Mouse (Mus musculus): Measurements from ENCODE around the gene Tlx3. TPM values are rescaled to one million over a fixed set of nuclear protein-coding genes. Genes with fewer than 3 reads are reported as not detected.

The Tlx3 gene
- total and polyA plus RNA-seq, 2 experiments: not detected

- 4% methylated on average over 47 of the region's 47 CpGs for WGBS
- Histone ChIP-seq H3K9ac (ENCODE audit: low read depth, low read length) (no peak overlapping the region), H3K79me2 (ENCODE audit: control insufficient read depth, insufficient read depth, low read length) (no peaks in the 10 kb centered on the region), H3K27ac (replicated peaks; ENCODE audit: insufficient read depth, low read depth, low read length) (no peak overlapping the region), H3K27me3 (ENCODE audit: control insufficient read depth, insufficient read depth, low read length) (peaks cover 51% of the 10 kb centered on the region), H3K36me3 (ENCODE audit: control insufficient read depth, insufficient read depth, low read length) (no peaks in the 10 kb centered on the region), H3K4me3 (ENCODE audit: insufficient read depth, low read depth, low read length) (no peak overlapping the region), H3K4me1 (ENCODE audit: control insufficient read depth, insufficient read depth, low read length) (peaks cover 2% of the 10 kb centered on the region; the same call in 1 of the 2 replicates)
- no peak for DNase-seq (ENCODE audit: extremely low read depth, low read depth, low spot score)
- no peak for TF ChIP-seq CTCF (IDR thresholded peaks at IDR 0.05; ENCODE audit: low read depth, low read length)
- no peak for TF ChIP-seq POLR2A (IDR thresholded peaks at IDR 0.05; ENCODE audit: extremely low read depth, insufficient read depth, low read length)
These were observed 417 bp downstream of the Tlx3 start for GRCm38 (mm10) chr11:33202972-33203371.

DNA sequence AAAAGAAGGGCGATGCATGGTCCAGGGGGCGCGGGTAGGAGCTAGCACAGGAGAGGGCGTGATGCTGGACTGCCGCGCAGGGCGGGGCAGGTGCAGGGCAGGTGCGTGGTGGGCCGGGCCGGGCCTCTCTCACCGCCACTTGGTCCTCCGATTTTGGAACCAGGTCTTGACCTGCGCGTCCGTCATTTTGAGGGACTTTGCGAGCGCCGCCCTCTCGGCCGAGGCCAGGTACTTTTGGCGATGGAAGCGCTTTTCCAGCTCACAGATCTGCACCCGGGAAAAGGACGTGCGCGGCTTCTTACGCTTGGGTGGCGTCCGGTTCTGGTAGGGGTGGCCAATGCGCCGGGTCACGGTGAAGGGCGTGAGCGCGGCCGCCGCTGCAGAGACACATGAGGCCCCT is 1.1 kb downstream of the Tlx3 start:
- TF ChIP-seq POLR2A (IDR thresholded peaks at IDR 0.05; ENCODE audit: extremely low read depth, insufficient read depth, low read length) (no peak), CTCF (IDR thresholded peaks at IDR 0.05; ENCODE audit: low read depth, low read length) (no peak)

GRCm38 (mm10) chr11:33201626-33202010 is 1.8 kb downstream of the Tlx3 start:
- no peak for DNase-seq (ENCODE audit: extremely low read depth, low read depth, low spot score)
- Histone ChIP-seq H3K4me3 (ENCODE audit: insufficient read depth, low read depth, low read length) (no peak overlapping the region), H3K36me3 (ENCODE audit: control insufficient read depth, insufficient read depth, low read length) (no peaks in the 10 kb centered on the region), H3K79me2 (ENCODE audit: control insufficient read depth, insufficient read depth, low read length) (no peaks in the 10 kb centered on the region), H3K27me3 (ENCODE audit: control insufficient read depth, insufficient read depth, low read length) (peaks cover 60% of the 10 kb centered on the region), H3K27ac (replicated peaks; ENCODE audit: insufficient read depth, low read depth, low read length) (no peak overlapping the region), H3K9ac (ENCODE audit: low read depth, low read length) (no peak overlapping the region), H3K4me1 (ENCODE audit: control insufficient read depth, insufficient read depth, low read length) (peaks cover 2% of the 10 kb centered on the region; the same call in 1 of the 2 replicates)
- 6% methylated on average over 19 of the region's 19 CpGs for whole genome bisulfite sequencing
- TF ChIP-seq CTCF (IDR thresholded peaks at IDR 0.05; ENCODE audit: low read depth, low read length) (no peak), POLR2A (IDR thresholded peaks at IDR 0.05; ENCODE audit: extremely low read depth, insufficient read depth, low read length) (no peak)

More for the DNA sequence above, 1.1 kb downstream of the Tlx3 start:
- H3K79me2 ChIP-seq (ENCODE audit: control insufficient read depth, insufficient read depth, low read length): no peaks in the 10 kb centered on the region
- no peak overlapping the region for H3K27ac ChIP-seq (replicated peaks; ENCODE audit: insufficient read depth, low read depth, low read length)
- peaks cover 2% of the 10 kb centered on the region; the same call in 1 of the 2 replicates for H3K4me1 ChIP-seq (ENCODE audit: control insufficient read depth, insufficient read depth, low read length)
- no peak overlapping the region for H3K9ac ChIP-seq (ENCODE audit: low read depth, low read length)
- no peak overlapping the region for H3K4me3 ChIP-seq (ENCODE audit: insufficient read depth, low read depth, low read length)
- WGBS: 5% methylated on average over 37 of the region's 37 CpGs
- no peak for DNase-seq (ENCODE audit: extremely low read depth, low read depth, low spot score)
- H3K36me3 ChIP-seq (ENCODE audit: control insufficient read depth, insufficient read depth, low read length): no peaks in the 10 kb centered on the region
- peaks cover 57% of the 10 kb centered on the region for H3K27me3 ChIP-seq (ENCODE audit: control insufficient read depth, insufficient read depth, low read length)

- 3% methylated on average over 76 of the region's 76 CpGs for WGBS
- TF ChIP-seq CTCF (IDR thresholded peaks at IDR 0.05; ENCODE audit: low read depth, low read length) (no peak), POLR2A (IDR thresholded peaks at IDR 0.05; ENCODE audit: extremely low read depth, insufficient read depth, low read length) (no peak)
- H3K4me1 ChIP-seq (ENCODE audit: control insufficient read depth, insufficient read depth, low read length): peaks cover 2% of the 10 kb centered on the region; the same call in 1 of the 2 replicates
- no peak overlapping the region for H3K4me3 ChIP-seq (ENCODE audit: insufficient read depth, low read depth, low read length)
- H3K79me2 ChIP-seq (ENCODE audit: control insufficient read depth, insufficient read depth, low read length): no peaks in the 10 kb centered on the region
- H3K9ac ChIP-seq (ENCODE audit: low read depth, low read length): no peak overlapping the region
- no peaks in the 10 kb centered on the region for H3K36me3 ChIP-seq (ENCODE audit: control insufficient read depth, insufficient read depth, low read length)
- H3K27ac ChIP-seq (replicated peaks; ENCODE audit: insufficient read depth, low read depth, low read length): no peak overlapping the region
- peaks cover 60% of the 10 kb centered on the region for H3K27me3 ChIP-seq (ENCODE audit: control insufficient read depth, insufficient read depth, low read length)
- DNase-seq (ENCODE audit: extremely low read depth, low read depth, low spot score): no peak
These were observed 2.4 kb downstream of the Tlx3 start for GRCm38 (mm10) chr11:33200764-33201625.

GRCm38 (mm10) chr11:33199906-33200763 is 3.3 kb downstream of the Tlx3 start:
- TF ChIP-seq POLR2A (IDR thresholded peaks at IDR 0.05; ENCODE audit: extremely low read depth, insufficient read depth, low read length) (no peak), CTCF (IDR thresholded peaks at IDR 0.05; ENCODE audit: low read depth, low read length) (no peak)
- Histone ChIP-seq H3K4me1 (ENCODE audit: control insufficient read depth, insufficient read depth, low read length) (peaks cover 2% of the 10 kb centered on the region; the same call in 1 of the 2 replicates), H3K27ac (replicated peaks; ENCODE audit: insufficient read depth, low read depth, low read length) (no peak overlapping the region), H3K79me2 (ENCODE audit: control insufficient read depth, insufficient read depth, low read length) (no peaks in the 10 kb centered on the region), H3K27me3 (ENCODE audit: control insufficient read depth, insufficient read depth, low read length) (peaks cover 53% of the 10 kb centered on the region), H3K9ac (ENCODE audit: low read depth, low read length) (no peak overlapping the region), H3K36me3 (ENCODE audit: control insufficient read depth, insufficient read depth, low read length) (no peaks in the 10 kb centered on the region), H3K4me3 (ENCODE audit: insufficient read depth, low read depth, low read length) (no peak overlapping the region)
- 3% methylated on average over 45 of the region's 45 CpGs for WGBS
- no peak for DNase-seq (ENCODE audit: extremely low read depth, low read depth, low spot score)
